Mouse (Mus musculus) liver, embryonic 16.5 days (tissue): ENCODE data around the gene Tmc2. TPM values are rescaled to one million over a fixed set of nuclear protein-coding genes. Genes with fewer than 3 reads are reported as not detected.
A peak's percentile ranks its signal among the peaks of the same experiment; 100 is the strongest.

Experiments
- ATAC-seq: fragments of 200-750 bp; cut with Nextera tagmentation; 2 replicates; pipeline ENCODE4 v1.8.0; 2017; ENCODE audit warnings: low read depth, mild to moderate bottlenecking, moderate number of reproducible peaks, moderate library complexity
- H3K27ac ChIP-seq: fragments of 300-500 bp; sonication (generic); 2 replicates; pipeline ENCODE4 v1.5.1; 2014; ENCODE audit warnings: mild to moderate bottlenecking, low read length
- H3K27me3 ChIP-seq: fragments of 300-500 bp; sonication (generic); 2 replicates; pipeline ENCODE4 v1.6.1; 2014; ENCODE audit warnings: low read depth, low read length, mixed read lengths; ENCODE audit not compliant: control insufficient read depth, insufficient read depth
- H3K36me3 ChIP-seq: fragments of 300-500 bp; sonication (generic); 2 replicates; pipeline ENCODE4 v1.6.1; 2014; ENCODE audit warnings: mild to moderate bottlenecking; ENCODE audit not compliant: control insufficient read depth, insufficient read depth
- H3K4me1 ChIP-seq: fragments of 300-500 bp; sonication (generic); 2 replicates; pipeline ENCODE4 v1.6.1; 2014; ENCODE audit warnings: low read depth, low read length, mixed read lengths; ENCODE audit not compliant: control insufficient read depth
- H3K4me2 ChIP-seq: fragments of 300-500 bp; sonication (generic); 2 replicates; pipeline ENCODE4 v1.6.1; 2014; ENCODE audit warnings: low read depth, low read length, mixed read lengths
- H3K4me3 ChIP-seq: fragments of 300-500 bp; sonication (generic); 2 replicates; pipeline ENCODE4 v1.5.1; 2014; ENCODE audit warnings: low read depth, mild to moderate bottlenecking, low read length
- H3K9ac ChIP-seq: fragments of 300-500 bp; sonication (generic); 2 replicates; pipeline ENCODE4 v1.6.1; 2014; ENCODE audit warnings: low read depth, low read length
- H3K9me3 ChIP-seq: fragments of 300-500 bp; sonication (generic); replicated peaks from 2 replicates; pipeline ENCODE4 v1.6.1; 2016; ENCODE audit warnings: low read length; ENCODE audit not compliant: control insufficient read depth
- WGBS: fragments of 180-500 bp; shearing (Covaris S2); extraction: QIAGEN DNeasy Blood & Tissue Kit; methylation state at CpG from one replicate; pipeline ENCODE4 v1.1.7; 2014; ENCODE audit not compliant: insufficient replicate concordance; 5-methylcytosine and 5-hydroxymethylcytosine counted together
- polyA plus RNA-seq: library from polyadenylated mRNA; unstranded; fragments of >200 nt; fragmentation: Nextera tagmentation; extraction: Ambion mirVana; gene quantifications from 2 replicates; pipeline ENCODE4 v1.2.1, GENCODE M21; 2015

The Tmc2 gene
- polyA plus RNA-seq, 1 experiment from 2014 or later = 0.04 TPM

DNA sequence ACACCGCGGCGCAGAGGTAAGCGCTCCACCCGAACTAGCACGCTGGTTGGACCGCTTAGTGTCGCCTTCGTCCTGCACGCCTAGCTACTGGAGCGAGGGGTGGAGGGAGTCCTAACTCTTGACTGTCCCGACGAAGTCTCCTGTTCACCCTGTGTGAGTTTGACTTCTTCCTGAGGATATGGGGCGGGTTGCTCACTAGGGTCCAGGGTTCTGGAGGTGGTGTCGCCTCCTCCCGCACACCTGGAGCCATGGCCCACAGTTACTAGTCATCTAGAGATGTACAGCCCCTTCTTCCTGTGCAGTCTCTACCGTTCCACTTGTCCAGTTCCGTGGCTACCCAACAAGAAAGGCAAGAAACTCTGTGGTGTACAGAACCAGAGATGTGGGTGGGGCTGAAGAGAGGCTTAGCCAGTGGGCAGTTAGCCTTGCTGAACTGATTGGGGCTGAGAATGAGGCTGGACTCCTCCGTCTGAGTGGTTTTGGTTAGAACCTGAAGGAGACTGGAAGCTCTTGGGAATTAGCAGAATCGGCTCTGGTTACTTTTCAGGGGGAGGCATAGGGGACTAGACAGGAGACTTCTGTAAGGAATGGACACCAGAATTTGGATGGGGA lies 101.2 kb downstream of the Tmc2 start:
- 5% methylated on average over 20 of the region's 20 CpGs for WGBS
- Histone ChIP-seq H3K36me3 (no peaks in the 10 kb centered on the region), H3K4me1 (no peaks in the 10 kb centered on the region; the same call in 1 of the 2 replicates), H3K4me3 (peak overlapping the region; percentile 56), H3K9ac (no peak overlapping the region), H3K27me3 (peaks cover 73% of the 10 kb centered on the region), H3K4me2 (peak overlapping the region; percentile 60), H3K27ac (no peak overlapping the region), H3K9me3 (no peaks in the 10 kb centered on the region)
- no peak for ATAC-seq

- H3K36me3 ChIP-seq = no peaks in the 10 kb centered on the region
- peaks cover 65% of the 10 kb centered on the region for H3K27me3 ChIP-seq
- no peaks in the 10 kb centered on the region for H3K9me3 ChIP-seq
- ATAC-seq = no peak
- H3K27ac ChIP-seq = no peak overlapping the region
- H3K4me2 ChIP-seq = no peak overlapping the region
- WGBS = 52% methylated on average over 9 of the region's 9 CpGs
- H3K4me3 ChIP-seq = no peak overlapping the region
- H3K9ac ChIP-seq = no peak overlapping the region
- no peaks in the 10 kb centered on the region; the same call in 1 of the 2 replicates for H3K4me1 ChIP-seq
These were observed 102.6 kb downstream of the Tmc2 start for GRCm38 (mm10) chr2:130297580-130297979.

- H3K4me1 ChIP-seq = no peaks in the 10 kb centered on the region
- H3K27ac ChIP-seq = no peak overlapping the region
- H3K9ac ChIP-seq = no peak overlapping the region
- no peaks in the 10 kb centered on the region for H3K36me3 ChIP-seq
- H3K9me3 ChIP-seq = no peaks in the 10 kb centered on the region
- H3K4me3 ChIP-seq = no peak overlapping the region
- no peak for ATAC-seq
- peaks cover 11% of the 10 kb centered on the region for H3K27me3 ChIP-seq
- WGBS = 49% methylated on average over 4 of the region's 4 CpGs
- H3K4me2 ChIP-seq = no peak overlapping the region
These were observed 108.0 kb downstream of the Tmc2 start for GRCm38 (mm10) chr2:130303014-130303413.

Other genes starting within 250 kb of the Tmc2 start
- gene Tgm3, start 182.8 kb upstream of the Tmc2 start, polyA plus RNA-seq = not detected in 2 replicates
- gene Tgm6, start 82.8 kb upstream of the Tmc2 start, polyA plus RNA-seq = not detected in 2 replicates
- gene Snrpb, start 15.8 kb upstream of the Tmc2 start, polyA plus RNA-seq = 231 and 249 TPM in 2 replicates
- gene Nop56, start 79.2 kb downstream of the Tmc2 start, polyA plus RNA-seq = 120 and 130 TPM in 2 replicates
- 106 and 108 TPM in 2 replicates for gene Idh3b, start 89.4 kb downstream of the Tmc2 start, polyA plus RNA-seq
- gene Ebf4, start 100.0 kb downstream of the Tmc2 start, polyA plus RNA-seq = 0.05 TPM in 2 replicates
- 2.5 and 5.0 TPM in 2 replicates for gene Cpxm1, start 202.4 kb downstream of the Tmc2 start, polyA plus RNA-seq
- gene Gm28372, start 210.0 kb downstream of the Tmc2 start, polyA plus RNA-seq = not detected in 2 replicates
- not detected in 2 replicates for gene 1700020A23Rik, start 210.1 kb downstream of the Tmc2 start, polyA plus RNA-seq
- not detected in 2 replicates for gene Tmem239, start 211.3 kb downstream of the Tmc2 start, polyA plus RNA-seq
- 33.0 and 39.3 TPM in 2 replicates for gene Vps16, start 229.1 kb downstream of the Tmc2 start, polyA plus RNA-seq
- gene Pced1a, start 229.5 kb downstream of the Tmc2 start, polyA plus RNA-seq = 3.2 and 3.8 TPM in 2 replicates